Mouse (Mus musculus): ENCODE measurements around the gene Tbc1d23.

DNA sequence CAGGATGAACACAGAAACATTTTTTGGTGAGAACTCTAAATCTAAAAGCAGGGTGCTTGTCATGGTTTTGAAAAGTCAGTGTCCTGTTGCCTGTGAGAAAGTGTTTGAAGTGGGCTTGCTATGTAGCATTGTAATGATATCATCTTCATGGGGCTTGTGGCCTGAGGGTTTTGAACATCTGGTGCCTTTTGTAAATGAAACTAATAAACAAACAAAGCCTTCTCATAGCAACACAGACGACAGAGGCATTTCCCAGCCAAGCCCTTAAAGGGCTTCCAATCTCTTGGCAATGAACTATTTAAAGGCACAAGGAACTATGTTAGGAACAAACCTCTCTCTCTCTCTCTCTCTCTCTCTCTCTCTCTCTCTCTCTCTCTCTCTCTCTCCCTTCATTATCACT lies 35.8 kb upstream of the Tbc1d23 start:
- TF ChIP-seq CTCF (IDR thresholded peaks at IDR 0.05; ENCODE audit: borderline replicate concordance, insufficient read depth, low read depth, low read length): no peak
- no peak for TF ChIP-seq POLR2A (IDR thresholded peaks at IDR 0.05; ENCODE audit: borderline replicate concordance, insufficient read depth, low read length)

Data from cerebellum, adult 2 months (tissue).